Mouse (Mus musculus) NIH3T3 (cell line): ENCODE measurements at regions not wholly inside any gene's neighbourhood (a gene's known extent, or its start where the extent isn't known, plus 50 kb on each side); places are given as distances from the start of the nearest gene placed in this dataset.
"Not testable (repeated sequence)": the region's sequence is repeated elsewhere in the genome, so short reads cannot be mapped to it uniquely, and the experiment has no call there.

Source experiments
- DNase-seq: peaks from one replicate; pipeline ENCODE4 v3.0.0-alpha.2; 2012; ENCODE audit warnings: low read depth

DNA sequence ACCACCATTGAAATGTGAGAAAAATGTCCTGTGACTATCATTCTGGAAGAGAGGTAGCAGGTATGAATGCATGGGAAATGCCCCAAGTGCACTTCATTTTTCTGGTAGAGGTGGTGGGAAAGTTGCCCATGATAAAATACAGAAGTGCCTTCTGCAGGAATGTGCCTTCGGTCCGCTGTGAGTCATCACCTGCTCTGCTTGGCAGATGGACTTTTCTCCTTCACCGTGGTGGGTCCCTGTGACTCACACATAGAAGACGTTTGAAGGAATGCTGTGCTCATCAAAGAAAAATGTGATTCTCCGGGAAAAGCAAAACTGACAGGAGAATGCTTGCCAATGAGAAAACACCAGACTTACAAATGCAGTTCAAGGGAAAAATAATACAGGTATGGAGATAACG, 126.8 kb downstream of the Tnfsf18 start:
- peak; percentile 61 for DNase-seq

DNA sequence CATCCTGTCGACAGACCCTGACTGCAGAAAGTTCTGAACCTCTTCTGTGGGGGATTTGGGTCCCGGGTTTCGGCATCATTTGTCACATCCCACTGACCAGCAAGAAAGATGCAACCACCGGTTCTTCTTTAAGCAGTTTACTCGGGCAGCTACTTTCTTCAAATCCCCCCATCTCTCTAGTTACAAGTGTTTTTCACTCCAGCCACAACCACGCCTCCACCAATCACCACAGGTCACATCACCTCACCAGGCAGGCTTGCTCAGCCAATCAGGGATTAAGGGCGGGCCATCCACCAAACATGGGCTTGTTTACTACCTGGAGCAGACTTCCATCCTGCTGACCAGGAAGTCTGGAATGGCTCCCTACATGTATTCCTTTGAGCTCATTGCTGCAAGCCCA, 119.6 kb downstream of the Tnfsf18 start:
- DNase-seq, result peak; percentile 7

DNA sequence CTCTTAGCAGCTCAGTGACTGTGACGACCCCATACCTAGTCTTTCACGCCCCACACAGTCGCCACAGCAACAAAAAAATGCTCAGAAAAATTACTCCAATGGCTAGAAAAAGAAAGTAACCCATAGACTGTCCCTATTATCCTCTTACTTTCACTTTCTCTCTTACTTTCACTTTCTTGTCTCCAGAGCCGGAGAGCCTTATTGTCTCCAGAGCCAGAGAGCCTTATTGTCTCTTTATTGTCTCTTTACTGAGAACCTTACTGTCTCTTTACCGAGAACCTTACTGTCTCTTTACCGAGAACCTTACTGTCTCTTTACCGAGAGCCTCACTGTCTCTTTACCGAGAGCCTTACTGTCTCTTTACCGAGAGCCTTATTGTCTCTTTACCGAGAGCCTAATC, 119.2 kb downstream of the Tnfsf18 start:
- not testable (repeated sequence) for DNase-seq

DNA sequence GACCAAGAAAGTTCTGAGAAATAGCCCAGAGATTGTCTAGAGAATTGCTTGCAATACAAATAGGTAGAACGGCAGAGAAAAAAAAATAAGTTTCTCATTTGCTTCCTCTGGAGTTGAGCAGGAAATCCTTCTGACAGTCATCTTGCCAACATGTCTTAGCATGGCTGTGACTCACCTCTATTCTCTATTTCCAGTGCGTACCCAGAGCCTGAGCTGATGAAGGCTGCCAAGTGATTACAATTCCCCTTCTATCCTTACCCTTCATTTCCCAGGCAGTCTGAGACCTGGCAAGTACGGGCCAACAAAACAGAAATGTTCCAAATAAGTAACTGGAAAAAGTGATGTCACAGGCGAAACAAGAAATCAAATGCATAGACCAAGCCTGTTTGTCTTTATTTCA, 113.0 kb downstream of the Tnfsf18 start:
- DNase-seq, result peak; percentile 7

DNA sequence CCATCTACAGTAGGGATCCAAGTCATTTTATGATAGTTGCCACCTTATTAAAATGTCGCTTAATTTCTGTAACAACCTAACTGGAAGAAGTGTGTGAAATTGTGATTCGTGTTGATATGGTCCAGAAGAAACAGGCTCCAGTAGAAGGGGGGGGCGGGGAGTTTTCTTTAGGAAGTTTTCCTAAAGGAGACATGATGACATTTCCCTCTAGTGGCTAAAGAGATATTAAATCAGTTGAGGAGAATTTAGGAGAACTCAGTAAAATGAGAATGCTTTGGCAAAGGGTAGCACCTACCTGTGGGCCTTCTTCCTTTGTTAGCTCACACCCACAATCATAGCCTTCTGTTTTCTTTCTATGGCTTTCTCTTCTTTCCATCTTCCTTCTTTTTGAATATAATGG, 107.7 kb downstream of the Tnfsf18 start:
- DNase-seq, result peak; percentile 44

DNA sequence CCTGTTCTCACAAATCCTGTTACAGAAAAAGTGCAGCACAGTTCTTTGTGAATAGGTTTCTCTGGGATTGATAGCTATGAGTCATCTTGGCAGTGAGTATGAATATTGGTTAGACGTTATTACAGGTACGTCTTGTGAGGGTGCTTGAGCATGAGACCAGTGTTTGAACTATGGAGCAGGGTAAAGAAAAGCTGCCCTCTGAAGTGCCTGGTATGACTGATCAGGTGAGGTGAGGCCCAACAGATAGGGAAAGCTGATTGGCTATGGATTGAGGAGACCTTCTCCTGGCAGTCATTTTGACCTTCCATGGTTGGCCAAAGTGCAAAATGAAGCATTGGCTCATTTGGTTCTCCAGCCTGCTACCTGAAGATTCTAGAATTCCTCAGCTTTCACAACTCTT, 106.7 kb downstream of the Tnfsf18 start:
- no peak for DNase-seq

DNA sequence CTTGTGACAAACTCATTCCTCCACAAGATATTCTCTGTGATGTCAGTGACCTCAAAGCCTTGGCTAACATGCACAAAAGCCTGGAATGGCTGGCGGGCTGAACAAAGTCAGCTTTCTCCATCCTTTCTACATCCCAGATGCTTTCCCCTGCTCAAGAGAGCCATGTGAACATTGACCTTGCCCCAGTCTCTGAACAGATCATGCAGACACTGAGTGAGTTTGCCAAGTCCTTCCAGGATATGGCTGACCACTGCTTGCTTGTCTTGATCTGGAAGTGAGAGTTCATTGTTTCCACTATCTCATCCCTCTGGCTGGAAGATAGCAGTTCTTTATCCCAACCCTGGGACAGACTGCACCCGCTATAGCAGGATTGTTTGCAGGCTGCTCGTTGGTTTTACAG, 103.7 kb downstream of the Tnfsf18 start:
- no peak for DNase-seq

DNA sequence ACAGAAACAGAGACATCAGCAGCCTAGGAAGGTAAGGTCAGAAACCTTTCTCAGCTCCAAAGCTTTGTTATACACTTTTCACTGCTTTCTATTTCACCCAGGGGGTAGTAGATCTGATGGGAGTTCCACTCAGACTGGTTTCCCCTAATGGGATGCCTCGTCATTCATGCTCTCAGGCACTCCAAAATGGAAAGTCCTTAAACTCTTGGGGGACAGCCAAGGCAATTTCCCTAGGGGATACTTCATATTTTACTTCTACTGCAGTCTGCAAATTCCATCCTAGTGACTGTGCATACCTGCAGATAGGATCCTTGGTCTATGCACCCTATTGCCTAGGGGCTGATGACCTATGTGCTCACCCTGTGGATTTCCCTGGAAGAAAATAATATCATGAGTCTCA, 82.1 kb downstream of the Tnfsf18 start:
- peak; percentile 10 for DNase-seq

DNA sequence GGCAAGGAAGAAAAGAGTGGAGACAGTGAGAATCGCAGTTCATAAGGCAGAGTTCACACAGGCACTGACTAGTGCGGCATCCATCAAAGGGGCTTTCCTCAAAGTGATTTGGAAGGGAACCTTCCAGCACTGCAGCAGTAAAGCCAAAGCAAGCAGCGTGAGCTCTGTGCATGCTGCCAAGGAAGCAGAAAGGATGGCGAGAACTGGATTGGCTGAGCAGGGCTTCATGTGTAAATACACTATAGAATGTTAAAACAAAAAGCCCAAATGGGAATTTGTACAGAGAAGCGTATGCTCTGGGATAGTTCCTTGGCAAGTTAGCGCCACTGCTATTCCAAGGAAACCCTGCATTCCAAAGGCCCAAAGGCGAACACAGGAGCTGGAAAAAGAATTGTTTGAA, 81.5 kb downstream of the Tnfsf18 start:
- no peak for DNase-seq

DNA sequence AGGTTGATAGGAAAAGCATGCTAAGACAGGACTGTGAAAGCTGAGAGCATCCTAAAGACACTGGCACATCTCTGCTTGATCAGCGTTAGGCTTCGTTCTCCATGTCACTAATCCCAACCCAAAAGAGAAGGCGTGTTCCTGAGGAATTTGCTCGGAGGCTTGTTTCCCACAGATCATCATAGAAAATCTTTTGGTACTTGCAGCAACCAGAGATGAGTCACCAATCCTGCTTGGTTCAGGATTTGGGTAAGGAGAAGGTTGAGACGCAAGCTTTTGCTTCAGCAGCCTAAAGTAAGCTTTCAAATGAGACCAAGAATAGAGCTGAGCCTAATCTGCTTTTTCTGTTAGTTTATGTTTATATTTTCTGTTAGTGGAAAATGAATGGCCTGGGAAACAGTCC, 80.7 kb downstream of the Tnfsf18 start:
- DNase-seq, result no peak

DNA sequence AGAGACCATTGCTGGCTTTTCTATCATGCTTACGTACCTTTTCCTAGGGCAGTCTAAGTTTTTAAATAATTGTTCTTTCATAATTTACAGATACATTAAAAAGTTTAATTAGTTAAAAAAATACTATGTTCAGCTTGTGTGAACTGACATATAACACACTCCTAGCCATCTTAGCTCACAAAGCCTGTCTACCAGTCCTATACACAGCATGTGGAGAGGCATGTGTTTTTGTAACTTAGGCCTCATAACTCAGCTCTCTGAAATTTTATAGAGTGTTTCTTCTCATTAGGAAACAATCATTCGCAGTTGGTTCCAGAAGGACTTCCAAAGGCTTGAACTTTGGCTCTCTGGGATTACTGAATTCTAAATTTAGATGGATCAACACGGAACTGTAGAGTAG, 76.3 kb downstream of the Tnfsf18 start:
- DNase-seq, result no peak

DNA sequence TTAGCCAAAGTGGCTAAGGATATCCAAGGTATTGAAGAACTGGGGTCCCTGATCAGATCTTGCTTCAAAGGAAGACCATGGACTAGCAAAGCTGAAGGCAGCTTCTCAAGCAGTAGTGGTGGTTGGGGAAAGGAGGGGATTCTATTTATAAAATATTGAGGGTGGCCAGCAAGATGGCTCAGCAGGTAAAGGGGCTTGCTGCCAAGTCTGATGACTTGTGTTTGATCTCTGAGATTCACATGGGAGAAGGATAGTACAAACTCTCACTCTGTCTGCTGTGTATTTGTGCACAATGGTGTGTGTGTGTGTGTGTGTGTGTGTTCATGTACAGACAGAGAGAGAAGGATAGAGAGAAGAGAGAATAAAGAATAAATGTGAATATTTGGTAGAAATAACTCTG, 73.4 kb downstream of the Tnfsf18 start:
- no peak for DNase-seq

DNA sequence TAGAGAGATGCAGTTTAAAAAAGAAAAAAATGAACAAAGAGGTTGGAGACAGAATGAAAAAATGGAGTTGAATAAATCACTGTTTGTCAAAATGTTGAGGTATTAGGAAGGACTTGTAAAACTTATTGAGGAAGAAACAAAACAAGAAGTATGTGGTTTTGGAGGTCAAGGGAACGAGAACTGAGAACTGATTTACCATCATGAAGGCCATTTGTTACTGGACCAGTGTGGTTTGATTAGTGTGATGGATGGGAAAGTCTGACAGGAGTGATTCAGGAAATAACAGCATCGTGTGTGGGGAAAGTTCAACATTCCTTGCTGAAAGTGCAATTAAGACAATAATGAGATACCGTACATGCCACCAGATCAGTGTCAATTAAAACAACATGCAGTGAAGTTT, 65.9 kb downstream of the Tnfsf18 start:
- no peak for DNase-seq
